Mouse (Mus musculus): ENCODE results near the gene Cbl.

DNA sequence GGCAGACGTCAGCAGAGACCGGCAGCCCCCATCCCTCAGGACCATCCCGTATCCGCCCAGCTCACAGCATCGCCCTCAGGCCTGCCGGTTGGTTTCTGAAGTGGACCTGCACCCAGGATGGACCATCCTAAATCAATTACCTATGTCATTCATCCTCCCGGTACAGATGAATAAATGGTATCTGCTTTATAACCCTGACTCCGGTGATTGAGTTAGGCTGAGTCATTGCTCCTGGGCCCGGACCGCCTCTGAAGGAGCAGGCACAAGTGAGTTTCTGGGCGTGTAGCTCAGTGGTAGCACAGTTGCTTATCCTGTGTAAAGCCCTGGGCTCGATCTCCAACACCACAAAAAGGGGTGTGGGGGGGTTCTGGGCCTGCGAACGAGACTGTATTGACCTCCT lies 27.5 kb upstream of the Cbl start:
- no peak for TF ChIP-seq POLR2A (IDR thresholded peaks at IDR 0.05; ENCODE audit: extremely low read depth, insufficient read depth, low read length)
- no peak for TF ChIP-seq CTCF (IDR thresholded peaks at IDR 0.05; ENCODE audit: extremely low read depth, insufficient read depth, low read length)

Data from cortical plate, adult 2 months (tissue).